Mouse (Mus musculus) kidney, adult 2 months (tissue): ENCODE data around the gene Gm9044.
"Not testable (repeated sequence)": the region's sequence is repeated elsewhere in the genome, so short reads cannot be mapped to it uniquely, and the experiment has no call there.

Experiments used
- CTCF ChIP-seq: fragments of 200-500 bp; conservative IDR thresholded peaks from 2 replicates; pipeline ENCODE4 v1.5.1; 2011; ENCODE audit warnings: low read depth, mild to moderate bottlenecking, control low read depth, low read length, moderate library complexity, mixed read lengths; ENCODE audit not compliant: insufficient read depth, insufficient read length
- POLR2A ChIP-seq: fragments of 200-500 bp; IDR thresholded peaks from one replicate; pipeline ENCODE4 v1.6.1; 2011; ENCODE audit warnings: low read depth, low read length, control low read depth

DNA sequence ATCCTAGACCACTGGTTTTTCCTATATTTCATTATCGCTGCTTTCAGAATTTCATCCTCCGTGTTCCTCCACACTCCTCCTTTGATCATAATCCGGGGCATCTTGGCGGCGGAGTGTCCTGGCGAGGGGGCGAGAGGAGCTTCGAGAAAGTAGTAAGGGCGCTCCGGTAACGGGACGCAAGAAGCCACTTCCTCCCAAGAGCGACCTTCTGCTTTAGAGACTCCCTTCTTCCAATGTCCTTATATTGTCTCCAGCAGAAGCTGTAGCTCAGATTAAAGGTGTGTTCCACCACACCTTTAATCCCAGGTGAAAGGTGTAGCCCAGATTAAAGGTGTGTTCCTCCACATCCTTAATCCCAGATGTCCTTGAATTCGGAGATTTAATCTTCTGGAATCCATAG is 10.9 kb upstream of the Gm9044 start, which contains the start of gene Gm9046:
- not testable (repeated sequence) for TF ChIP-seq CTCF, POLR2A
